Mouse (Mus musculus) MEL (cell line): ENCODE results near the gene Bbs9.

Source experiments
- CTCF ChIP-seq, 3 experiments: IDR thresholded peaks in 2 of 3; conservative IDR thresholded peaks in 1 of 3; 2 replicates each; pipeline ENCODE4 v1.5.1; 2011 to 2012; ENCODE audit warnings: low read length in 3 of 3, low read depth in 2 of 3, mild to moderate bottlenecking in 2 of 3, improper control_type of control experiment in 1 of 3, inconsistent platforms in 1 of 3, mixed read lengths in 1 of 3, moderate library complexity in 1 of 3; ENCODE audit not compliant: control insufficient read depth in 1 of 3, insufficient read depth in 1 of 3, poor library complexity in 1 of 3, severe bottlenecking in 1 of 3
- POLR2A ChIP-seq, 2 experiments: IDR thresholded peaks; 2 replicates each; pipeline ENCODE4 v1.6.1; 2011 to 2012; ENCODE audit warnings: low read length in 2 of 2, mild to moderate bottlenecking in 2 of 2, control low read depth in 1 of 2, improper control_type of control experiment in 1 of 2, low read depth in 1 of 2, moderate library complexity in 1 of 2; ENCODE audit not compliant: control insufficient read depth in 1 of 2, insufficient read depth in 1 of 2, poor library complexity in 1 of 2
- POLR2AphosphoS2 ChIP-seq: IDR thresholded peaks from 2 replicates; pipeline ENCODE4 v1.6.1; 2011; ENCODE audit warnings: low read length, improper control_type of control experiment
- SMC3 ChIP-seq: IDR thresholded peaks from 2 replicates; pipeline ENCODE4 v1.6.1; 2011; ENCODE audit warnings: low read depth, low read length, improper control_type of control experiment

DNA sequence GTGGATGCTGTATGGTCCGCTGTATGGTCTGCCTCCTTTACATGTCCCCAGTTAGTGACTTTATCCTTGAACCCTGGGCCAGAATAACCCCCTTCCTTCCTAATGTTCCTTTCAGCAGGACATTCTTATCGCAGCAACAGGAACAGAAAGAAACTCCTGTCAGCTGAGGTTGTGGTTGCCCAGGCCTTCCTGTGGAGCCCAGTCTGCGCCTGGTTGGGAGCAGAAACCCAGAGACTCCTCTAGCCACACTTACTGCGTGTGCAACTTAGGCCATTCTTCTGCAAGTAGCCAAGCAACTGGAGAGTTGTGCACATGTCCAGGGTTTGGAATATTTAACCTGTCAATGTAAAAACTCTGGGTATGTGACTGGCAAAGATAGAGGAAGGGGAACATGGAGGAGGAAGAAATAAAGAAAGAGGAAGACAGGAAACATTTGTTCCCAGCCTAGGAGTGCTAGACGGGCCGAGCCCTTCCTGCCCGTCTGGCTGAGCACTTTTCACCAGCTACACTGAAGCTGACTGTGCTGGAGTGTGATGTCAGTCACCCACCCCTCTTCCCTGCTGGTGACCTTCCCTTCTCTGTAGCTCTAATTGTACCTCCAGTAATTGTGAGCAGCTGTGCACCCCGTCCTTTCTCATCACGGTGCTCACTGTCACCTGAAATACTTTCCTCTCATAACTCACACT, 339.0 kb downstream of the Bbs9 start:
- no peak for TF ChIP-seq CTCF (IDR thresholded peaks at IDR 0.05 in 2 of 3, conservative IDR thresholded peaks at IDR 0.05 in 1 of 3; ENCODE audit: control insufficient read depth in 1 of 3, insufficient read depth in 1 of 3, low read depth in 2 of 3, low read length in 3 of 3, poor library complexity in 1 of 3, severe bottlenecking in 1 of 3)
- no peak for TF ChIP-seq SMC3
- no peak for TF ChIP-seq POLR2AphosphoS2
- TF ChIP-seq POLR2A (IDR thresholded peaks at IDR 0.05; ENCODE audit: control insufficient read depth in 1 of 2, insufficient read depth in 1 of 2, low read depth in 1 of 2, low read length in 2 of 2, poor library complexity in 1 of 2): no peak
